Mouse (Mus musculus) CH12F3 (cell line): ENCODE data around the gene Dgki.

Experiments used
- in situ Hi-C: fragments of 300-500 bp; cut with MboI; formaldehyde crosslinking; loops from 2 replicates; pipeline ENCODE4 v1.14.3; 2020; ENCODE audit warnings: low sequenced_read_pairs

Dgki gene

DNA sequence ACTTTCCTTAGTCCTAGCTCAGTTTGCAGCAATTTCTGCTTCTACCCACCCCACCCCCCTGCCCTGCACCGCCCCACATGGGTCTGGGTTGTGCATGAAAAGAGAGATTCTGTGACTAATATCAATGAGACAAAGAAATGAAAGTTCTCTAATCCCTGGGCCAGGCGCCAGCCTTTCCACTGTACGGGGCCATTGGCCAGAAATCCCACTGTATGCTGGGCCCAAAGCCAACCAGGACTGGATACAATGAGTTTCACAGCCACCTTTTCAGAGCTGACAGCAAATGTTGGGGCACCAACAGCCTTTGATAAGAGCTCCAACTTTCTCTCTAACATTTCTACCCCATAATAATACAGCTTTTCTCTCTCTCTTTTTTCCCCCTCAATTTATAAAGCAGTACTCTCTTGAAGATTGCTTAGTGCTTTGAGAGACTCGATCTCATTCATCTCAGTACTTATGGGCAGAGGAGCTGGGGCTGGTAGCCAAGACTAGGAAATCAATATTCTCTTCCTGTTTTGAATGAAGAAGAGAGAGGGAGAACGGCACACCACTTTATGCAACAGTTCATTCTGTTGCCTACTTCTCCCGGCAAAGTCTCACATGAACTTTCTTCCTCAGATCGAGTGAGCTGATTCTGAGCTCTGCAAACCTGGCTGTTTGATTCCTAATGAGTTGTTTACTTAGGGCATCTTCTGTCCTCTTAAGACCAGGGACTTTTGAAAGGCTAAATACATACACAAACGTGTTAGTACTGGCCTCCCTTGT is 480.8 kb downstream of the Dgki start:
- in situ Hi-C loops, result no loop called here

- in situ Hi-C loops, result no loop called here
Measured at GRCm38 (mm10) chr6:36818281-36819018, 481.5 kb downstream of the Dgki start.

DNA sequence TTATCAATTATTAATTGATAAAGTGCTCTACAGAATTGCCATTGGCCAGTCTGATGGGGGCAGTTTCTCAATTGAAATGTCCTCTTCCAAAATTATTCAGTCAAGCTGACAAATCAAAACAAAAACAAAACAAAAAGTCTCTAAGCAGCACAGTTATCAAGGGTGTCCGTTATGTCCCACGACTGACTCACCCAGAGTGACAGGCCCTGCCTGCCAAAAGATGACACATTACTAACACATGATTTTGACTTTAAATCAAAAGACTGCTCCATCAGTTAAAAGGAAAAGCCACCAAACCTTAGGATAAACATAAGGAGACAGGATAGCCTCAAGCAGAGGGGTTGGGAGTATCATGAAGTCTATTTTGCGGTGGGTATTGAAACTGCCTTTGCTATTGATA is 483.3 kb downstream of the Dgki start:
- in situ Hi-C loops, result no loop called here

DNA sequence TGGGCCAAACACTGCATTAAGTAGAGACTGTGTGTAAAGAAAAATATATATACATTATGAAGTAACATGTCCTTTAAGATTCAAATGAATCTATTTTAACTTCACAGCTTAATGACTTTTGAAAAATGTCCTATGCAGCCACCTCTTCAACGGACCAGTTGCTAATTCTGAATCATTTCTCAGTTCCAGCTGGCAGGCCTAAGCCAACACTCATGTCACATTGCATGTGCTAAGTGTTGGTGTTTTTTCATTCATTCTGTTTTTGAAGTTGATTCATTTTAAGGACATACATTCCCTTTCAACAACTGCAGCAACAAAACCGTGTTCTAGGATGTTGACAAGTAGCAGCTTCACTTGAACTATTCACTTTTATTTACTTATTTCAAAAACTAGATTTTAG is 484.0 kb downstream of the Dgki start:
- in situ Hi-C loops, result no loop called here

DNA sequence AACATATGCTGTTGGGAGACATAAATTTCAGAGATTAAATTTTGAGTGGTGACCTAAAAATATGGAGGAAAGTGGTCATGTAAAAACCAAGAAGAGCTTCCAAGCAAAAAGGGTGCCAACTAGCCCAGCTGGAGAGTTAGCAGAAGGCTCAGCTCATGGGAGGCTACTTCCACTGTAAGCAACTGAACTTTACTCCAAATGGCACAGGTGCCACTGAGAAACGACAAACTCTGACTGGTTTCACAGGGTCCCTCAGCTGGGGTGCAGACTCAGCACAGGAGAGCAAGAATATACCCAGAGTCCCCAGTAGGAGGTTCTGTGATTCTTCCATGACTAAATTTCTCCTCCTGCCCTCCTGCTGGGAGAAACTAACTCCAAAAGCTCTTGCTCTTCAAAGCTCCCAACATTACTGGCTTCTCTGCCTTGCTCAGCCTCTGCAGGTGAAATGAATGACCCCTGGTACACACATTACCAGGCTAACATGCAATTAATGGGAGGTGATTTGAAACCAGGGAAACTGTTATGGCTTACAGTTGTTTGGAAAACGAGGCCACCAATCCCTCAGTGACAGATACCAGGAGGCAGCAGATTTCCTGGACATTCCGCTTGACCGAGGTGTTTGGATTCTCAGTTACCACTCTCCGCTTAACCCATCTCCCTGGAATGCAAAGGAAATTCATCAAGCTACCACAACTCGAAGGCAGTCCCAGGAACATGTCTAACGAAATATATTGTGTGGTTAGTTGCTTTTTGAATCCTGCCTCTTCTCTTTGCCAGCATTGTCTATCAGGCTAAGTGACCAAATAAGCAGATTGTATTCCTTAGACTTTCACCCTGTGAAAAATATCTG is 487.1 kb downstream of the Dgki start:
- in situ Hi-C loops, result no loop called here

- in situ Hi-C loops, result no loop called here
Measured at GRCm38 (mm10) chr6:36810448-36810847, 489.5 kb downstream of the Dgki start.

DNA sequence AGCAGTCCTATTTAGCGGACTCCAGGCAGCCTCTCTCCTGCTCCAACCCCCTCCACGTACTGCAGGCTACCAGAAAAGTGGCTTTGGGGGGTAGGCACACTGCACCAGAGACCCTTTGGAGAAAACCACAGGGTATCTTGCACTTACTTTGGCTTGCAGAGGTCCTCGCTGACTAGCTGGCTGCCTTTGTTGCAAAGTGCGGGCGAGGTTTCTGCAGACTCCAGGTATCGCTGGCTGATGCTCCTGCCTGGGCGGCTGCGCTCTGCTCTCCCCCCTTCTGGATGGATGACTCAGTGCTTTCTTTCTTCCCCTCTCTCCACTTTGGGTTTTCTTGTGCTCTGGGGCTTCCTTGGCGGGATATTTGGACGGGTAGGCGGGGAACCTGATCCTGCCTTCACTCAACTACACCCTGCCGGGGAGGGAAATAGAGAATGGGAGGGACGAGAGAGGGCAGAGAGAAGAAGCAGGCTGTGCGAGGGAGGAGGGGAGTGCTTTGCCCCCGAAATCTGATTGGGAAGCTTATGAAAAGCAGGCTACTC is 490.2 kb downstream of the Dgki start, which contains the start of gene Ptn:
TSS of gene Ptn (minus strand) at position 474 of the 539 bp plus-strand sequence.
- in situ Hi-C loops, result no loop called here

- in situ Hi-C loops, result no loop called here
Measured at GRCm38 (mm10) chr6:36809311-36809726, 490.7 kb downstream of the Dgki start.

- in situ Hi-C loops, result no loop called here
Measured at GRCm38 (mm10) chr6:36808306-36809058, 491.5 kb downstream of the Dgki start.

- in situ Hi-C loops, result no loop called here
Measured at GRCm38 (mm10) chr6:36806906-36807305, 493.1 kb downstream of the Dgki start.

DNA sequence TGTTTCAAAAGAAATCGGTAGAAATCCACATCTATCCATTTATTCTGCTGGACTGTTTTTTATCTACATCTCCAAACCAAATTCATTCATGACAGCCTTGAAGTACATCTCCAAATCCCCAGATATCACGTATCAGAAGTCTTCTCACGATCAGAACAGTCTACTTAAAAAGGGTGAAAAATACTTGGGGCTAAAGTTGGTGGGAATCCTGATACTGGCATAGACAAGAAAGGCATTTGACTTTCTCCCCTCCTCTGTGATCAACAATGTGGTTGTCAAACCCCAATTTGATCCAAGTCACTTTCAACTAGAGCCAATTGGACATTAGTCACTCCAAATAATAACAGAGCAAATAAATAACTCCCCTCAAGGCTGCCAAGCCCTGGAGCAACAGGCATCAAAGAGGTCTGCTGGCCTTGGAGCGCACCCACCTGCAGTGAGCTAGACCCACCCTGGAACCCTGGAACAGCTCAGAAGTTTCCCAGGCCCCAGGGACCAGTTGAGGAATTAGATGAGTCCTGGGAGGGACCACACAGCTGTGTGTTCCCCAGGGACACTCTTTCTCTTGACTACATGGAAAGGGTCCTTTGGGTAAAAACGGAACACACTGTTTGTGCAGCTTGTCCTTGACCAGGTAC is 499.6 kb downstream of the Dgki start:
- in situ Hi-C loops, result no loop called here

- in situ Hi-C loops, result no loop called here
Measured at GRCm38 (mm10) chr6:36797066-36797655, 502.8 kb downstream of the Dgki start.
